Mouse (Mus musculus): ENCODE measurements around the gene Gprin2.

DNA sequence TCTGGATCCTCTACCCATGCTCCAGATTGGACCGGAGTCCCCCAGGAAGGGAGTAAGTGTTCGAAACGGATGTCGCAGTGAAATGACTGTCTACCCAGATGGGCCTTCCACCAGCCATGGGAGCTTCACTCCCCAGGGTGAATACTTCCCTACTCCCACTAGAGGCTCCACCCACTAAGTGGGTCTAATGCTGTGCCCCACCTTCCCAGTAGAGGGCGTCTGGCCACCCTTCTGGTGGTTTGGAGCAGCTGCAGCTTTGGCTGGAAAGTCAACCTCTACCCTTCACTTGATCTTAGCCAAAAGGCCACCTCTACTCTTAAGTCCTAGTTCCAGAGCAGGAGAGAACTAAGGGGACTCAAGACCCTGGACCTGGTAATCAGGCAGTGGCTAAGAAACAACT is 12.8 kb downstream of the Gprin2 start:
- TF ChIP-seq POLR2A (IDR thresholded peaks at IDR 0.05; ENCODE audit: extremely low read depth, insufficient read depth, low read length): no peak
- peak; percentile 42 for TF ChIP-seq CTCF (IDR thresholded peaks at IDR 0.05; ENCODE audit: extremely low read depth, insufficient read depth, low read length)
